Mouse (Mus musculus) ES-Bruce4 (cell line): Measurements from ENCODE around the gene Dcaf10. TPM values are rescaled to one million over a fixed set of nuclear protein-coding genes. Genes with fewer than 3 reads are reported as not detected.

Experiments used
- H3K27ac ChIP-seq: 2 replicates; pipeline ENCODE4 v1.5.1; 2012; ENCODE audit warnings: low read length, inconsistent platforms; ENCODE audit not compliant: insufficient read depth
- H3K27me3 ChIP-seq: 2 replicates; pipeline ENCODE4 v1.6.1; 2012; ENCODE audit warnings: mild to moderate bottlenecking, low read length, inconsistent platforms; ENCODE audit not compliant: control insufficient read depth, poor library complexity, insufficient read depth, severe bottlenecking
- H3K36me3 ChIP-seq: 2 replicates; pipeline ENCODE4 v1.6.1; 2012; ENCODE audit warnings: inconsistent platforms, mild to moderate bottlenecking, low read length, moderate library complexity; ENCODE audit not compliant: control insufficient read depth, poor library complexity, insufficient read depth, severe bottlenecking
- H3K4me1 ChIP-seq: one replicate; pipeline ENCODE4 v1.8.1; 2011; ENCODE audit warnings: low read length; ENCODE audit not compliant: control insufficient read depth, insufficient read depth
- H3K4me3 ChIP-seq: 2 replicates; pipeline ENCODE4 v1.5.1; 2011; ENCODE audit warnings: low read depth, mild to moderate bottlenecking, low read length
- H3K9ac ChIP-seq: 2 replicates; pipeline ENCODE4 v1.6.1; 2012; ENCODE audit warnings: low read depth, mild to moderate bottlenecking, inconsistent platforms; ENCODE audit not compliant: poor library complexity, severe bottlenecking
- H3K9me3 ChIP-seq: replicated peaks from 2 replicates; pipeline ENCODE4 v1.6.1; 2012; ENCODE audit warnings: mild to moderate bottlenecking, low read length, inconsistent platforms; ENCODE audit not compliant: control insufficient read depth, poor library complexity, insufficient read depth, severe bottlenecking
- CTCF ChIP-seq: IDR thresholded peaks from one replicate; pipeline ENCODE4 v1.8.1; 2011; ENCODE audit warnings: low read depth, low read length
- EP300 ChIP-seq: IDR thresholded peaks from 2 replicates; pipeline ENCODE4 v1.6.1; 2011; ENCODE audit warnings: low read depth, low read length; ENCODE audit not compliant: insufficient read depth
- POLR2A ChIP-seq: IDR thresholded peaks from one replicate; pipeline ENCODE4 v1.8.1; 2011; ENCODE audit warnings: low read length; ENCODE audit not compliant: insufficient read depth
- polyA plus RNA-seq: library from polyadenylated mRNA; stranded (reverse); fragments of >200 nt; gene quantifications from 2 replicates; pipeline ENCODE4 v1.2.4, GENCODE M21; 2011; ENCODE audit warnings: low read depth; ENCODE audit not compliant: missing spikeins, insufficient read depth, insufficient read length

The Dcaf10 gene
- polyA plus RNA-seq, 1 experiment, result 12.1 TPM

GRCm38 (mm10) chr4:45412433-45413192 is 70.7 kb downstream of the Dcaf10 start:
- Histone ChIP-seq H3K9me3 (no peaks in the 10 kb centered on the region), H3K9ac (no peak overlapping the region), H3K27me3 (no peaks in the 10 kb centered on the region), H3K36me3 (no peaks in the 10 kb centered on the region), H3K4me1 (no peaks in the 10 kb centered on the region), H3K27ac (no peak overlapping the region), H3K4me3 (no peak overlapping the region)
- TF ChIP-seq POLR2A (no peak), CTCF (no peak), EP300 (no peak)

GRCm38 (mm10) chr4:45413674-45414338 is 71.9 kb downstream of the Dcaf10 start:
- Histone ChIP-seq H3K27ac (no peak overlapping the region), H3K27me3 (no peaks in the 10 kb centered on the region), H3K36me3 (no peaks in the 10 kb centered on the region), H3K9me3 (no peaks in the 10 kb centered on the region), H3K9ac (no peak overlapping the region), H3K4me1 (no peaks in the 10 kb centered on the region), H3K4me3 (no peak overlapping the region)
- TF ChIP-seq CTCF, result no peak
- TF ChIP-seq POLR2A, result no peak
- no peak for TF ChIP-seq EP300

GRCm38 (mm10) chr4:45416314-45416713 is 74.4 kb downstream of the Dcaf10 start:
- H3K9ac ChIP-seq, result no peak overlapping the region
- no peak for TF ChIP-seq POLR2A
- TF ChIP-seq EP300, result no peak
- no peak for TF ChIP-seq CTCF
- H3K27me3 ChIP-seq, result no peaks in the 10 kb centered on the region
- H3K9me3 ChIP-seq, result no peaks in the 10 kb centered on the region
- no peak overlapping the region for H3K27ac ChIP-seq
- no peak overlapping the region for H3K4me3 ChIP-seq
- peaks cover 2% of the 10 kb centered on the region for H3K4me1 ChIP-seq
- H3K36me3 ChIP-seq, result no peaks in the 10 kb centered on the region

GRCm38 (mm10) chr4:45418229-45418950 is 76.5 kb downstream of the Dcaf10 start:
- Histone ChIP-seq H3K27me3 (no peaks in the 10 kb centered on the region), H3K36me3 (no peaks in the 10 kb centered on the region), H3K9ac (0 out of 2 replicates have a peak overlapping the region, but pooled peaks have one; percentile 12), H3K27ac (peak overlapping the region; percentile 20; the same call in 1 of the 2 replicates), H3K4me3 (peak overlapping the region; percentile 29), H3K4me1 (peaks cover 12% of the 10 kb centered on the region), H3K9me3 (no peaks in the 10 kb centered on the region)
- peak; percentile 66 for TF ChIP-seq CTCF
- no peak for TF ChIP-seq POLR2A
- peak; percentile 30; the same call in 1 of the 2 replicates for TF ChIP-seq EP300

- no peak overlapping the region for H3K4me3 ChIP-seq
- H3K4me1 ChIP-seq, result peaks cover 16% of the 10 kb centered on the region
- no peak overlapping the region for H3K9ac ChIP-seq
- H3K36me3 ChIP-seq, result no peaks in the 10 kb centered on the region
- no peaks in the 10 kb centered on the region for H3K9me3 ChIP-seq
- peak overlapping the region; percentile 42 for H3K27ac ChIP-seq
- H3K27me3 ChIP-seq, result no peaks in the 10 kb centered on the region
- TF ChIP-seq CTCF, result no peak
- peak; percentile 38; the same call in 1 of the 2 replicates for TF ChIP-seq EP300
- TF ChIP-seq POLR2A, result no peak
Measured at GRCm38 (mm10) chr4:45419051-45419450, 77.2 kb downstream of the Dcaf10 start.
